ENCODE assay signal across 9 mouse cellular contexts in the genomic region with DNA sequence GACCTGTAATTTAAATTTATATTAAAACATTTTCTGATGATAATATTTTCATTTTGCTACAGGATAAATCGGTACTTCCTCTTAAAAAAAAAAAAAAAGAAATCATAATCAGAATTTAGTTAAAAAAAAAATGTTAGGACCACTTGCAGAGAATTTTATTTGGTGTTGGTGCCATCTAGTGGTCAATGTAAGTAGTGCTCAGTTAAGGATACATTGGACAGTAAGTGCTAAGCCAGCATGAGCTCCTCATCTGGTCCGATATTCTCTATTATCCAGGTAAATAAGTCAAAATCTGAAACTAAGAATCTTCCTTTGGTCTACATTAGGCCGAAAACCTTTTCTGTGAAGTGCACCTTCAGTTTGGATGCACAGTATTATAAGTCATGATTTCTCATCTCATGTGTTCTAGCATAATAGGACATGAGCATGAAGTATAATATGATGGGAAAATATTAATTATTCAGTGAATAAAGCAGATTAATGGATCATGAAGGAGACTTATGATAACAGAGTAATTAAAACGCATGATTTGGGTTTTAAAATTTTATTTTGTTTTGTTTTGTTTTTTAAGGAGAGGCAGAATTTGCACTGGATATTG. TPM values are rescaled to one million over a fixed set of nuclear protein-coding genes. Genes with fewer than 3 reads are reported as not detected.
DNase-seq lines count a peak whose midpoint lies in the region; ATAC-seq and TF ChIP-seq lines count a peak whose summit lies in the region.
"Had no signal": no experiment of that assay in that cellular context is flagged by ENCODE, and none has a peak within 500 bp of the region (broad histone marks: within the 10 kb centered on the region; RNA-seq: fewer than 3 reads in every experiment).

No protein-coding gene starts in this region.

- 10% methylated on average over 4 of the region's 4 CpGs for WGBS in intestine, postnatal 0 days
- WGBS in intestine, embryonic 16.5 days = 11% methylated on average over 4 of the region's 4 CpGs
- WGBS in forebrain, embryonic 15.5 days = 14% methylated on average over 4 of the region's 4 CpGs

- TF ChIP-seq CTCF in intestine, postnatal 0 days (IDR thresholded peaks at IDR 0.05; ENCODE audit: low read depth) = peak; percentile 71
- TF ChIP-seq CTCF in CH12.LX (conservative IDR thresholded peaks at IDR 0.05 in 1 of 2, IDR thresholded peaks at IDR 0.05 in 1 of 2; ENCODE audit: low read depth in 2 of 2, low read length in 2 of 2) = peak; percentile 49 to 70; a peak in 3 of 4 replicates

- DNase-seq in CH12.LX (ENCODE audit: extremely low read depth) = peak; percentile 66
- peak; percentile 6 for DNase-seq in c-Kit-negative CD71-positive TER-119-positive erythroid progenitor cells, embryonic 14.5 days (ENCODE audit: low read depth, low spot score)
- DNase-seq in layer of hippocampus, postnatal 10 days (ENCODE audit: low spot score in 2 of 2) = peak; percentile 41 to 53
- peak; percentile 13 for DNase-seq in retina, adult 2 months (ENCODE audit: low read depth, low spot score)
- no peak for DNase-seq in thymus, postnatal 4 days

- TF ChIP-seq POLR2A in CH12.LX (IDR thresholded peaks at IDR 0.05; ENCODE audit: low read depth, low read length) = no peak

- H3K9me3 ChIP-seq in intestine, postnatal 0 days (ENCODE audit: control insufficient read depth) = no peaks in the 10 kb centered on the region
- no peaks in the 10 kb centered on the region for H3K9me3 ChIP-seq in intestine, embryonic 16.5 days (ENCODE audit: control insufficient read depth, low read length)
- no peaks in the 10 kb centered on the region for H3K9me3 ChIP-seq in CH12.LX (replicated peaks; ENCODE audit: low read length)
- no peaks in the 10 kb centered on the region for H3K9me3 ChIP-seq in forebrain, embryonic 15.5 days
- H3K9me3 ChIP-seq: embryonic facial prominence, embryonic 13.5 days had no signal

- no peak overlapping the region for H3K27ac ChIP-seq in intestine, postnatal 0 days (ENCODE audit: low read depth, low read length)
- no peak overlapping the region for H3K27ac ChIP-seq in intestine, embryonic 16.5 days (ENCODE audit: low read length)
- no peak overlapping the region for H3K27ac ChIP-seq in CH12.LX (ENCODE audit: insufficient read depth, low read depth)
- H3K27ac ChIP-seq in forebrain, embryonic 15.5 days (replicated peaks) = no peak overlapping the region
- H3K27ac ChIP-seq: embryonic facial prominence, embryonic 13.5 days had no signal

- no peaks in the 10 kb centered on the region for H3K79me2 ChIP-seq in CH12.LX (replicated peaks; ENCODE audit: control insufficient read depth, extremely low read depth, insufficient read depth, poor library complexity, severe bottlenecking)

- dilution Hi-C loops in CH12.LX (cut with MboI; ENCODE audit: extremely low pct_ligation_motif_present, extremely low pct_unique_long_range_greater_than_20kb, low sequenced_read_pairs) = no loop called here

- in situ Hi-C loops in CH12.LX (cut with MboI; ENCODE audit: low pct_ligation_motif_present, low pct_unique_long_range_greater_than_20kb, low sequenced_read_pairs) = no loop called here

- H3K27me3 ChIP-seq in intestine, postnatal 0 days (replicated peaks; ENCODE audit: control insufficient read depth, insufficient read depth, low read length) = no peaks in the 10 kb centered on the region
- no peaks in the 10 kb centered on the region for H3K27me3 ChIP-seq in intestine, embryonic 16.5 days (replicated peaks; ENCODE audit: control insufficient read depth, insufficient read depth, low read length)
- H3K27me3 ChIP-seq in CH12.LX (replicated peaks) = no peaks in the 10 kb centered on the region
- H3K27me3 ChIP-seq in forebrain, embryonic 15.5 days = no peaks in the 10 kb centered on the region
- H3K27me3 ChIP-seq: embryonic facial prominence, embryonic 13.5 days had no signal

- TF ChIP-seq RAD21 in CH12.LX (IDR thresholded peaks at IDR 0.05; ENCODE audit: low read depth, low read length) = peak; percentile 66

- no peak overlapping the region for H3K4me2 ChIP-seq in intestine, postnatal 0 days (replicated peaks; ENCODE audit: low read depth)
- H3K4me2 ChIP-seq in intestine, embryonic 16.5 days (ENCODE audit: low read depth, low read length) = no peak overlapping the region
- no peak overlapping the region for H3K4me2 ChIP-seq in CH12.LX (ENCODE audit: insufficient read depth, low read depth, poor library complexity, severe bottlenecking)
- no peak overlapping the region for H3K4me2 ChIP-seq in forebrain, embryonic 15.5 days (replicated peaks)
- H3K4me2 ChIP-seq: embryonic facial prominence, embryonic 13.5 days had no signal

- H3K9ac ChIP-seq in intestine, postnatal 0 days (ENCODE audit: low read depth, low read length) = no peak overlapping the region
- H3K9ac ChIP-seq in intestine, embryonic 16.5 days (ENCODE audit: low read depth, low read length) = no peak overlapping the region
- no peak overlapping the region for H3K9ac ChIP-seq in CH12.LX (ENCODE audit: insufficient read depth, low read depth)
- H3K9ac ChIP-seq in forebrain, embryonic 15.5 days (replicated peaks) = no peak overlapping the region
- H3K9ac ChIP-seq: embryonic facial prominence, embryonic 13.5 days had no signal

- no peak overlapping the region for H3K4me3 ChIP-seq in intestine, postnatal 0 days (ENCODE audit: low read depth, low read length)
- H3K4me3 ChIP-seq in intestine, embryonic 16.5 days (ENCODE audit: low read length) = no peak overlapping the region
- H3K4me3 ChIP-seq in CH12.LX (replicated peaks in 1 of 3; ENCODE audit: low read depth in 2 of 3, low read length in 2 of 3, poor library complexity in 1 of 3) = no peak overlapping the region
- no peak overlapping the region for H3K4me3 ChIP-seq in forebrain, embryonic 15.5 days
- H3K4me3 ChIP-seq: embryonic facial prominence, embryonic 13.5 days had no signal

- no peaks in the 10 kb centered on the region for H3K36me3 ChIP-seq in intestine, postnatal 0 days (ENCODE audit: control insufficient read depth, insufficient read depth)
- no peaks in the 10 kb centered on the region for H3K36me3 ChIP-seq in intestine, embryonic 16.5 days (ENCODE audit: control insufficient read depth, insufficient read depth, low read length)
- H3K36me3 ChIP-seq in CH12.LX (replicated peaks in 1 of 2; ENCODE audit: control insufficient read depth in 1 of 2, insufficient read depth in 1 of 2, low read length in 1 of 2) = no peaks in the 10 kb centered on the region
- H3K36me3 ChIP-seq in forebrain, embryonic 15.5 days = no peaks in the 10 kb centered on the region
- H3K36me3 ChIP-seq: embryonic facial prominence, embryonic 13.5 days had no signal

- ATAC-seq in intestine, postnatal 0 days = no peak
- ATAC-seq in intestine, embryonic 16.5 days = no peak; the same call in 1 of the 2 replicates
- ATAC-seq in forebrain, embryonic 15.5 days (replicated peaks) = peak; percentile 77

- no peak for TF ChIP-seq EP300 in CH12.LX (IDR thresholded peaks at IDR 0.05; ENCODE audit: low read length)

- H3K4me1 ChIP-seq in intestine, postnatal 0 days (replicated peaks; ENCODE audit: control insufficient read depth, insufficient read depth, low read length) = no peaks in the 10 kb centered on the region
- H3K4me1 ChIP-seq in intestine, embryonic 16.5 days (ENCODE audit: control insufficient read depth, insufficient read depth, low read length) = no peaks in the 10 kb centered on the region
- H3K4me1 ChIP-seq in CH12.LX (ENCODE audit: control insufficient read depth in 1 of 2, insufficient read depth in 2 of 2) = no peaks in the 10 kb centered on the region
- H3K4me1 ChIP-seq in forebrain, embryonic 15.5 days = no peaks in the 10 kb centered on the region
- H3K4me1 ChIP-seq: embryonic facial prominence, embryonic 13.5 days had no signal

TF ChIP-seq in CH12.LX, 34 proteins besides CTCF, POLR2A, EP300 and RAD21 (continues in another document):
- TF ChIP-seq ZNF384 (IDR thresholded peaks at IDR 0.05; ENCODE audit: low read depth, low read length) = peak; percentile 88
- no peak for TF ChIP-seq POLR2AphosphoS2 (IDR thresholded peaks at IDR 0.05; ENCODE audit: low read depth, low read length)
- peak; percentile 42 for TF ChIP-seq SMC3 (IDR thresholded peaks at IDR 0.05; ENCODE audit: low read depth, low read length)
- TF ChIP-seq BHLHE40 (IDR thresholded peaks at IDR 0.05; ENCODE audit: low read depth, low read length) = no peak
- no peak for TF ChIP-seq NRF1 (IDR thresholded peaks at IDR 0.05; ENCODE audit: low read depth, low read length)

RNA-seq across cellular contexts. Expression of a gene that starts 26.1 kb away (rescaled TPM):
- not detected in 2 replicates for polyA plus RNA-seq in intestine, postnatal 0 days (2015; fragmentation: Nextera tagmentation; extraction: Ambion mirVana)
- not detected in 2 replicates for polyA plus RNA-seq in intestine, embryonic 16.5 days (2015; fragmentation: Nextera tagmentation; extraction: Ambion mirVana)
- not detected in 2 replicates for total RNA-seq in CH12.LX (2012; rRNA removed)
- total RNA-seq in CH12.LX (2014; rRNA removed) = not detected in 2 replicates
- polyA plus RNA-seq in CH12.LX (2012; ENCODE audit: insufficient read length, low read depth) = not detected in 2 replicates
- polyA plus RNA-seq in forebrain, embryonic 15.5 days (2015; fragmentation: Nextera tagmentation; extraction: Ambion mirVana) = not detected in 2 replicates
- total RNA-seq in layer of hippocampus, postnatal 10 days (2021) = not detected
- polyA plus RNA-seq: embryonic facial prominence, embryonic 13.5 days had no signal

RNA-seq across cellular contexts. Expression of a gene that starts 29.9 kb away (rescaled TPM):
- not detected in 2 replicates for polyA plus RNA-seq in intestine, postnatal 0 days (2015; fragmentation: Nextera tagmentation; extraction: Ambion mirVana)
- polyA plus RNA-seq in intestine, embryonic 16.5 days (2015; fragmentation: Nextera tagmentation; extraction: Ambion mirVana) = not detected in 2 replicates
- total RNA-seq in CH12.LX (2012; rRNA removed) (not detected in 2 replicates), CH12.LX (2014; rRNA removed) (not detected in 2 replicates)
- polyA plus RNA-seq in CH12.LX (2012; ENCODE audit: insufficient read length, low read depth) = not detected in 2 replicates
- not detected in 2 replicates for polyA plus RNA-seq in forebrain, embryonic 15.5 days (2015; fragmentation: Nextera tagmentation; extraction: Ambion mirVana)
- total RNA-seq in layer of hippocampus, postnatal 10 days (2021) = not detected
- polyA plus RNA-seq: embryonic facial prominence, embryonic 13.5 days had no signal

RNA-seq across cellular contexts. Expression of a gene that starts 48.4 kb away (rescaled TPM):
- not detected in 2 replicates for polyA plus RNA-seq in intestine, postnatal 0 days (2015; fragmentation: Nextera tagmentation; extraction: Ambion mirVana)
- not detected in 2 replicates for polyA plus RNA-seq in intestine, embryonic 16.5 days (2015; fragmentation: Nextera tagmentation; extraction: Ambion mirVana)
- not detected in 2 replicates for total RNA-seq in CH12.LX (2012; rRNA removed)
- not detected in 2 replicates for total RNA-seq in CH12.LX (2014; rRNA removed)
- not detected in 2 replicates for polyA plus RNA-seq in CH12.LX (2012; ENCODE audit: insufficient read length, low read depth)
- not detected in 2 replicates for polyA plus RNA-seq in forebrain, embryonic 15.5 days (2015; fragmentation: Nextera tagmentation; extraction: Ambion mirVana)
- not detected for total RNA-seq in layer of hippocampus, postnatal 10 days (2021)
- polyA plus RNA-seq: embryonic facial prominence, embryonic 13.5 days had no signal

RNA-seq across cellular contexts. Expression of a gene that starts 48.6 kb away (rescaled TPM):
- not detected in 2 replicates for polyA plus RNA-seq in intestine, postnatal 0 days (2015; fragmentation: Nextera tagmentation; extraction: Ambion mirVana)
- polyA plus RNA-seq in intestine, embryonic 16.5 days (2015; fragmentation: Nextera tagmentation; extraction: Ambion mirVana) = not detected in 2 replicates
- not detected in 2 replicates for total RNA-seq in CH12.LX (2012; rRNA removed)
- total RNA-seq in CH12.LX (2014; rRNA removed) = not detected in 2 replicates
- polyA plus RNA-seq in CH12.LX (2012; ENCODE audit: insufficient read length, low read depth) = not detected in 2 replicates
- not detected in 2 replicates for polyA plus RNA-seq in forebrain, embryonic 15.5 days (2015; fragmentation: Nextera tagmentation; extraction: Ambion mirVana)
- total RNA-seq in layer of hippocampus, postnatal 10 days (2021) = not detected
- polyA plus RNA-seq: embryonic facial prominence, embryonic 13.5 days had no signal
